Mouse (Mus musculus) liver, adult 2 months (tissue): ENCODE measurements at regions not wholly inside any gene's neighbourhood (a gene's known extent, or its start where the extent isn't known, plus 50 kb on each side); places are given as distances from the start of the nearest gene placed in this dataset.

Experiments used
- DNase-seq: peaks from one replicate; pipeline ENCODE4 v3.0.0-alpha.2; 2011; ENCODE audit warnings: low read depth, low spot score; ENCODE audit errors: extremely low read depth
- H3K27ac ChIP-seq: fragments of 200-500 bp; replicated peaks from 2 replicates; pipeline ENCODE4 v1.5.1; 2012; ENCODE audit warnings: low read depth, mild to moderate bottlenecking, control low read depth, inconsistent platforms, low read length; ENCODE audit not compliant: insufficient read depth
- H3K27me3 ChIP-seq: fragments of 200-500 bp; 2 replicates; pipeline ENCODE4 v1.6.1; 2012; ENCODE audit warnings: mild to moderate bottlenecking, moderate library complexity, low read length, inconsistent platforms; ENCODE audit not compliant: control insufficient read depth, insufficient read depth
- H3K36me3 ChIP-seq: fragments of 200-500 bp; 2 replicates; pipeline ENCODE4 v1.6.1; 2012; ENCODE audit warnings: low read length, inconsistent platforms; ENCODE audit not compliant: control insufficient read depth, insufficient read depth
- H3K4me1 ChIP-seq: fragments of 200-500 bp; 2 replicates; pipeline ENCODE4 v1.6.1; 2011; ENCODE audit warnings: low read length; ENCODE audit not compliant: control insufficient read depth, insufficient read depth
- H3K4me3 ChIP-seq: fragments of 200-500 bp; 2 replicates; pipeline ENCODE4 v1.5.1; 2011; ENCODE audit warnings: low read depth, mild to moderate bottlenecking, control low read depth, low read length, moderate library complexity; ENCODE audit not compliant: insufficient read depth
- H3K79me2 ChIP-seq: fragments of 200-500 bp; 2 replicates; pipeline ENCODE4 v1.6.1; 2012; ENCODE audit warnings: inconsistent platforms, mild to moderate bottlenecking, low read length, moderate library complexity; ENCODE audit not compliant: control insufficient read depth, insufficient read depth
- H3K9ac ChIP-seq: fragments of 200-500 bp; 2 replicates; pipeline ENCODE4 v1.6.1; 2012; ENCODE audit warnings: low read depth, mild to moderate bottlenecking, control low read depth, inconsistent platforms, low read length
- CTCF ChIP-seq: fragments of 200-500 bp; IDR thresholded peaks from 2 replicates; pipeline ENCODE4 v1.5.1; 2011; ENCODE audit warnings: low read depth, low read length, control low read depth
- POLR2A ChIP-seq: fragments of 200-500 bp; IDR thresholded peaks from 2 replicates; pipeline ENCODE4 v1.6.1; 2011; ENCODE audit warnings: low read length, control low read depth; ENCODE audit not compliant: insufficient read depth; ENCODE audit errors: extremely low read depth
- WGBS: fragments of 180-500 bp; shearing (Covaris S2); methylation state at CpG from one replicate; pipeline ENCODE4 v1.1.7; 2018; 5-methylcytosine and 5-hydroxymethylcytosine counted together

DNA sequence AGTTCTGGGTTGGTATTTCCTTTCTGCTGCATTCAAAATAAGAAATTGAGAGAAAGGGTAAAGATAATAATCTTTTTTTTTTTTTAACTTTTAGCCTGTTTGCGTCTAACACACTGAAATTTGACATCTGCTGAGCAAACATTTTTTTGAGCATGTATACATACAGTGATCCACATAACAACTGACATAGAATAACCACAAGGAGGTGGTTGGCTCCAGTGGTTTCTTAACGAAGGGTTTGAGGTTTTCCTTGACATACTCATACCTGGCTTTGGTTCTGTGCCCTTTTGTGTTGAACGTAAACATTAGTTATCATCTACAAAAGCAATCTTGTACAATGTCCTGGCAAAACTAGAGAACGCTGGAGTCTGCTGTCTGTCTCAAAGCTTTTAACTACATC, 96.5 kb downstream of the 1190002N15Rik start:
- H3K36me3 ChIP-seq: no peaks in the 10 kb centered on the region
- H3K27ac ChIP-seq: no peak overlapping the region
- no peaks in the 10 kb centered on the region for H3K27me3 ChIP-seq
- no peak for DNase-seq
- peaks cover 3% of the 10 kb centered on the region for H3K4me1 ChIP-seq
- no peaks in the 10 kb centered on the region for H3K79me2 ChIP-seq
- 86% methylated on average over 4 of the region's 4 CpGs for WGBS
- no peak overlapping the region for H3K9ac ChIP-seq
- H3K4me3 ChIP-seq: no peak overlapping the region
- TF ChIP-seq POLR2A: no peak

DNA sequence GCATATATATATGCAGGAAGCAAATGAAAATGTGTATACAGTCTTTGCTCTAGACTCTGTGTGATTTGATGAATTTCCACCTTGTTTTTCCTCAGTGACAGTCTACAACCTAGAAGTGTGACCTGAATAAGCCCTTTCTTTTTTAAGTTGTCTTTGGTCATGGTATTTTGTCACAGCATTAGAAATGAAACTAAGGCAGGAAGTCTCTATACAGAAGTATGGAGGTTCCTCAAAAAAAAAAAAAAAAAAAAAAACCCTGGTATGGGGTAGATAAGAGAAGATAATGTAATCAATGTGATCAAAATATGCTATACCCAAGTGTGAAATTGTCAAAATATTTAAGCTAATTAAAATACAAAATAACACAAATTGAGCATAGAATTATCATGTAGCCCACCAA, 104.4 kb downstream of the 1190002N15Rik start:
- Histone ChIP-seq H3K79me2 (no peaks in the 10 kb centered on the region), H3K27ac (no peak overlapping the region), H3K9ac (no peak overlapping the region), H3K4me1 (peaks cover 5% of the 10 kb centered on the region; the same call in 1 of the 2 replicates), H3K4me3 (no peak overlapping the region), H3K36me3 (no peaks in the 10 kb centered on the region), H3K27me3 (no peaks in the 10 kb centered on the region)
- TF ChIP-seq CTCF: no peak
- no peak for TF ChIP-seq POLR2A
- DNase-seq: no peak

DNA sequence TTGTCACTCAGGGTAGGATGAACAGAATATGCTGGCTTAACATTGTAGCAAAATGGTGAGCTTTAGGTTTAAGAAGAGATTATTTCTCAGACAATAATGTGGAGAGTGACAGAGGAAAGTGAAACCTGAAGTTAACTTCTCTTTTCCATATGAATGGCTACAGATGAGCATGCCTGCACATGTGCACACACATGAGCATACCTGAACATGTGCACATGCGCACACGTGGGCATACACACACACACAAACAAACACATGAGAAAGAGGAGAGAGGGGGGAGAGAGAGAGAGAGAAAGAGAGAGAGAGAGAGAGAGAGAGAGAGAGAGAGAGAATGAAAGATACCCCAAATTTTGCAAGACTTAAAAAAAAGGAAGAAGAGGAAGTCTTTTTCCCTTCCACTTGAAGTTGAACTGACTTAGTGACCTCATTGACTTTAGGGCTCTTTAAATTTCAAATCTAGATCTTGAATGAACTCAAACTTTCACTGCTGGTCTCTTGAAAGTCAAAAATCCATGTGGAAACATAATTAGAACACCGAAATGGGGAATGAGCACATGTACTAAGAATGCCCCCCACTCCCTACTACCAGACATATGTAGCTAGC, 105.6 kb downstream of the 1190002N15Rik start:
- no peak for DNase-seq
- TF ChIP-seq POLR2A (no peak), CTCF (no peak)
- H3K9ac ChIP-seq: no peak overlapping the region
- no peaks in the 10 kb centered on the region for H3K27me3 ChIP-seq
- H3K4me3 ChIP-seq: no peak overlapping the region
- peaks cover 5% of the 10 kb centered on the region; the same call in 1 of the 2 replicates for H3K4me1 ChIP-seq
- H3K27ac ChIP-seq: no peak overlapping the region
- H3K36me3 ChIP-seq: no peaks in the 10 kb centered on the region
- 89% methylated on average over 3 of the region's 3 CpGs for WGBS
- H3K79me2 ChIP-seq: no peaks in the 10 kb centered on the region

DNA sequence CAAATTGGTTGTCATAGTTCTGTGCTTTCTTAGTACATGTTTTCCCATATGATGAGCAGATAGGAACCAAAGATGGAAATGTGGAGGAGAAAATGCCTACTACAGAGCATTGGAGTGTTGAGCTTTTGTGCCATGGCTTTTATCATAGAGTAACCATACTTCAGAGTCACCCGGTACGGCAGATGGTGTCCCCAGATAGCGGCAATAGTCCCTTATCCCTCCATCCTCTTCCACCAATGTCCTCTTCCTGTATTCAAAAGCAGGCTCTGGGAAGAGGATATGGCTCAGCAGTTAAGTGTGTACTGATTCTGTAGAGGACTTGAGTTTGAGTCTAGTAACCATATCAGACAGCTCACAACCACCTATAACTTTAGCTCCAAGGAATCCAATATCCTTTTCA, 106.3 kb downstream of the 1190002N15Rik start:
- Histone ChIP-seq H3K4me3 (no peak overlapping the region), H3K27me3 (no peaks in the 10 kb centered on the region), H3K9ac (no peak overlapping the region), H3K36me3 (no peaks in the 10 kb centered on the region), H3K4me1 (peaks cover 5% of the 10 kb centered on the region; the same call in 1 of the 2 replicates), H3K27ac (no peak overlapping the region), H3K79me2 (no peaks in the 10 kb centered on the region)
- 81% methylated on average over 3 of the region's 3 CpGs for WGBS
- no peak for TF ChIP-seq CTCF
- TF ChIP-seq POLR2A: no peak
- no peak for DNase-seq

DNA sequence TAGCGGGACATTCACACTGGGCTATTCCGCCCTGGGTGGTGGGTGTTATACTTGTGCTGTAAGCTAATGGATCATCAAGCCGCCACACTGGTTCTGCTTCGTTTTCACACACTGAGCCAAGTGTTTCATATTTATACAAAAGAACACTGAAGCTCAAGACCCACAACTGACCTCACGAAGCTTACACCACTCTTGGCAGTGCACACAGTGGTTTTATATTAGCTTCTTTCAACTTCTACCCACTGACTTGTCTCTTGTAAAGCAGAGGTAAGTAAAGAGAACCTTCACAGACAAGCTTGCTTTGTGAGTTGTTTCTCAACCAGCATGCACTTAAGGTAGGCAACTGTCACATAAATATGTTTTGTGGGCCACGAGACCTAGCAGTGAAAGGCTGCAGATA, 106.9 kb downstream of the 1190002N15Rik start:
- Histone ChIP-seq H3K27ac (no peak overlapping the region), H3K79me2 (no peaks in the 10 kb centered on the region), H3K27me3 (no peaks in the 10 kb centered on the region), H3K4me3 (no peak overlapping the region), H3K9ac (no peak overlapping the region), H3K36me3 (no peaks in the 10 kb centered on the region), H3K4me1 (peaks cover 5% of the 10 kb centered on the region; the same call in 1 of the 2 replicates)
- 70% methylated on average over 6 of the region's 6 CpGs for WGBS
- TF ChIP-seq POLR2A (no peak), CTCF (no peak)
- peak; percentile 80 for DNase-seq

DNA sequence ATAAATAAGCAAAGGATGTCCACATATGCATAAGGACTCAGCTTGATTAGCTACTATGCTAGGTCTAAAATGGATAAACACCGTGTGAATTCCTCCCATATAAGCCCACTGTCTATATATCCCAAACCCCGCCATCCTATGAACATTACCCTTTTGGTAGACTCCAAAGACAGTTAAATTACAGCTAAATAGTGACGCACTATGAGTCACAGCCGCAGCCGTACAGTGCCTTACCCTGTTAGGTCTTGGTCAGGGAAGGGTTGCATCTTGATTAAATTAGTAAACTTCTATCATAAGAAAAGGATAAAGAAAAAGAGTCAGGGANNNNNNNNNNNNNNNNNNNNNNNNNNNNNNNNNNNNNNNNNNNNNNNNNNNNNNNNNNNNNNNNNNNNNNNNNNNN, 111.1 kb downstream of the 1190002N15Rik start:
- no peak for DNase-seq
- WGBS: 94% methylated on average over 5 of the region's 5 CpGs
- TF ChIP-seq POLR2A (no peak), CTCF (no peak)

More for the DNA sequence above, 111.1 kb downstream of the 1190002N15Rik start:
- peaks cover 3% of the 10 kb centered on the region; the same call in 1 of the 2 replicates for H3K4me1 ChIP-seq
- H3K4me3 ChIP-seq: no peak overlapping the region
- no peak overlapping the region for H3K27ac ChIP-seq
- no peaks in the 10 kb centered on the region for H3K27me3 ChIP-seq
- no peak overlapping the region for H3K9ac ChIP-seq
- no peaks in the 10 kb centered on the region for H3K36me3 ChIP-seq
- no peaks in the 10 kb centered on the region for H3K79me2 ChIP-seq
